Mouse (Mus musculus) hindbrain, embryonic 11.5 days (tissue): ENCODE data around the gene Clec12b. TPM values are rescaled to one million over a fixed set of nuclear protein-coding genes. Genes with fewer than 3 reads are reported as not detected.

ENCODE experiments used
- ATAC-seq: fragments of 200-750 bp; cut with Nextera tagmentation; 2 replicates; pipeline ENCODE4 v1.8.0; 2017; ENCODE audit warnings: mild to moderate bottlenecking, moderate TSS enrichment, moderate library complexity; ENCODE audit not compliant: low FRiP score
- DNase-seq: peaks from one replicate; pipeline ENCODE4 v3.0.0-alpha.2; 2015; ENCODE audit warnings: low spot score
- H3K27ac ChIP-seq: fragments of 300-500 bp; sonication (generic); 2 replicates; pipeline ENCODE4 v1.5.1; 2014; ENCODE audit warnings: mild to moderate bottlenecking, low read depth, low read length
- H3K27me3 ChIP-seq: fragments of 300-500 bp; sonication (generic); 2 replicates; pipeline ENCODE4 v1.6.1; 2014; ENCODE audit warnings: mild to moderate bottlenecking, low read length, moderate library complexity, mixed read lengths; ENCODE audit not compliant: control insufficient read depth, insufficient read depth
- H3K36me3 ChIP-seq: fragments of 300-500 bp; sonication (generic); 2 replicates; pipeline ENCODE4 v1.6.1; 2014; ENCODE audit warnings: mild to moderate bottlenecking, low read length, moderate library complexity, mixed read lengths; ENCODE audit not compliant: control insufficient read depth, insufficient read depth
- H3K4me1 ChIP-seq: fragments of 300-500 bp; sonication (generic); replicated peaks from 2 replicates; pipeline ENCODE4 v1.6.1; 2014; ENCODE audit warnings: low read length, mixed read lengths; ENCODE audit not compliant: control insufficient read depth, insufficient read depth
- H3K4me2 ChIP-seq: fragments of 300-500 bp; sonication (generic); replicated peaks from 2 replicates; pipeline ENCODE4 v1.6.1; 2014; ENCODE audit warnings: mild to moderate bottlenecking, low read depth, low read length
- H3K4me3 ChIP-seq: fragments of 300-500 bp; sonication (generic); 2 replicates; pipeline ENCODE4 v1.5.1; 2014; ENCODE audit warnings: low read depth, low read length
- H3K9ac ChIP-seq: fragments of 300-500 bp; sonication (generic); 2 replicates; pipeline ENCODE4 v1.6.1; 2014; ENCODE audit warnings: low read depth, low read length
- H3K9me3 ChIP-seq: fragments of 300-500 bp; sonication (generic); 2 replicates; pipeline ENCODE4 v1.6.1; 2016; ENCODE audit warnings: low read length; ENCODE audit not compliant: control insufficient read depth
- WGBS: fragments of 180-500 bp; shearing (Covaris S2); extraction: QIAGEN DNeasy Blood & Tissue Kit; methylation state at CpG from one replicate; pipeline ENCODE4 v1.1.7; 2014; 5-methylcytosine and 5-hydroxymethylcytosine counted together
- polyA plus RNA-seq: library from polyadenylated mRNA; unstranded; fragments of >200 nt; fragmentation: Nextera tagmentation; extraction: Ambion mirVana; gene quantifications from 2 replicates; pipeline ENCODE4 v1.2.1, GENCODE M21; 2014

Clec12b gene
- polyA plus RNA-seq, 1 experiment from 2014 or later, result not detected

DNA sequence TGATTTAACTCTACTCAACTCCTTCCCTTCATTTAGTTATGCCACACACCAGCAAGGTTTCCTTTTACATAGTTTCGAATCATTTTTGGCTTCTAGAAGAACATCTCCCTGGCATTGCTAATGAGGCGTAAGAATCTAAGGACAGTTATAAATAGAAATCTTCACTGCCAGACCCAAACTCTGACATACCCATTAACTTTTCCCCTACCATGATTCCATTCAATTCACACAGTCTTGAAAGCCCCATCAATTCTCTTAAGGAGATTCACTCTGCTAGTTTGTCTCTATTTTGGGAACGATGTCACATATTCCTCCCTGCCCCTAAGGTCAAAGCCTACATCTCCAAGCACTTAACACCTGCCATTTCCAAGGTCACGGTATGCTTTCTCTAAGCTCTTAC is 674 bp downstream of the Clec12b start:
- no peak overlapping the region for H3K9ac ChIP-seq
- H3K4me1 ChIP-seq, result no peaks in the 10 kb centered on the region
- no peak overlapping the region for H3K27ac ChIP-seq
- WGBS, result 45% methylated on average over 4 of the region's 4 CpGs
- no peaks in the 10 kb centered on the region for H3K9me3 ChIP-seq
- H3K4me2 ChIP-seq, result no peak overlapping the region
- DNase-seq (no peak), ATAC-seq (peak; percentile 20; the same call in 1 of the 2 replicates)
- H3K36me3 ChIP-seq, result no peaks in the 10 kb centered on the region
- no peaks in the 10 kb centered on the region for H3K27me3 ChIP-seq
- H3K4me3 ChIP-seq, result no peak overlapping the region

DNA sequence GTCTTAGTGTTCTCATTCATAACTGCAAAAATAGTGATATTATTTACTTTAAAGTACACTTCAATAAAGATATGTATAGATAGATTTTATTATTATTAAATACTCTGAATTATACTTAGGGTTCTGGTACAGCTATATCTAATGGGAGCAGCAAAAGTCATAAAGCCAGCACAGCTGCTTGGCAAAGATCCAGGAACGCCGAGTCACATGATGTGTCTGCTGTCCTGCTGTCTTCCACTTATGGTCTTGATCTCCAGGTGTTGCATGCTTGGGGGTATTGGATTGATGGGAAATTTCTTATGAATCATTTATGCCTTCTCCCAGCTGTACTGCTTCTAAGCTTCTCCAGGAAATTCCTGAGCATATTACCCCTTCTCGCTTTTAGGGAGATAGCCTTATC is 2.2 kb downstream of the Clec12b start:
- no peaks in the 10 kb centered on the region for H3K9me3 ChIP-seq

DNA sequence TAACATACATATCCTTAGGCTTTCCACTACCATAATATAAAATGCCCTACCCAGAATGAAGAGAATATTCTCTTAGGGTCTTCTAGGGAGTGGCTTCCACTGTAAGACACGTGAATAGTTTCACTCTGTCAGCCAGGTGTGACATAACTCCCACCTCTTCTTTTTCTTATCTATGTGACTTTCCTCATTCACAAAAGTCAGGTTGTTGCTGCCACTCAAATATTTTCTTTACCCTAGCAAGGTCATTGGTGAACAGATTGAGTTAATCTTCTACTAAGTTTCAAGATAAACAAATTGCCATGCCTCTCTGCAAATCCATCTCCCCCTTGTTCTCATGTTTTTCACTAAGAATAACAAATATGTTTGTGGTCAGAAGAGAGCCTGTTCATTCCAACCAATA is 3.9 kb downstream of the Clec12b start:
- no peaks in the 10 kb centered on the region for H3K4me1 ChIP-seq
- H3K4me2 ChIP-seq, result no peak overlapping the region
- no peak for DNase-seq
- 86% methylated on average over 1 of the region's 1 CpGs for WGBS
- no peak overlapping the region for H3K9ac ChIP-seq
- no peaks in the 10 kb centered on the region for H3K9me3 ChIP-seq
- H3K36me3 ChIP-seq, result no peaks in the 10 kb centered on the region
- no peaks in the 10 kb centered on the region for H3K27me3 ChIP-seq
- no peak overlapping the region for H3K27ac ChIP-seq
- ATAC-seq, result no peak
- no peak overlapping the region for H3K4me3 ChIP-seq

More for the DNA sequence above, 2.2 kb downstream of the Clec12b start:
- no peak overlapping the region for H3K4me2 ChIP-seq
- DNase-seq (no peak), ATAC-seq (no peak)
- no peak overlapping the region for H3K9ac ChIP-seq
- H3K4me1 ChIP-seq, result no peaks in the 10 kb centered on the region
- no peak overlapping the region for H3K27ac ChIP-seq
- H3K36me3 ChIP-seq, result no peaks in the 10 kb centered on the region
- no peaks in the 10 kb centered on the region for H3K27me3 ChIP-seq
- no peak overlapping the region for H3K4me3 ChIP-seq
- WGBS, result 94% methylated on average over 3 of the region's 3 CpGs

DNA sequence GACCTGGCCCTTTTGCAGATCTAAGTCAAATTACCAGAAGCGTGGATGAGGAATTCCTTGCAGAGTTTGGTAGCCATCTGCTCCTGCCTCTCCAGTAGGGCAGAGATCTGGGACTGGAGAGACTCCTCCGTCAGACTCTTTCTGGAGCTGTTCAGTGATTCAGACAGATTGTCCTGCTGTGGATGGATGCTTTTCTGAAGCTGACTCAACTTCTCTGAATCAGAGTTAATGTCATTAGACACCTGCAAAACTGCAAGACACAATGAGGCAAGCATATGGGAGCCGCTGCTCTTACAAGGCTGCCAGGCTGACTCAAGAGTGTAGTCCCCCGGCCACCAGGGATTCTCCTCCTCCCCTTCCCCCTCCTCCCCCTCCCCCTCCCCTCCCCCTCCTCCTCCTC is 5.2 kb downstream of the Clec12b start:
- H3K9me3 ChIP-seq, result no peaks in the 10 kb centered on the region
- DNase-seq, result no peak

DNA sequence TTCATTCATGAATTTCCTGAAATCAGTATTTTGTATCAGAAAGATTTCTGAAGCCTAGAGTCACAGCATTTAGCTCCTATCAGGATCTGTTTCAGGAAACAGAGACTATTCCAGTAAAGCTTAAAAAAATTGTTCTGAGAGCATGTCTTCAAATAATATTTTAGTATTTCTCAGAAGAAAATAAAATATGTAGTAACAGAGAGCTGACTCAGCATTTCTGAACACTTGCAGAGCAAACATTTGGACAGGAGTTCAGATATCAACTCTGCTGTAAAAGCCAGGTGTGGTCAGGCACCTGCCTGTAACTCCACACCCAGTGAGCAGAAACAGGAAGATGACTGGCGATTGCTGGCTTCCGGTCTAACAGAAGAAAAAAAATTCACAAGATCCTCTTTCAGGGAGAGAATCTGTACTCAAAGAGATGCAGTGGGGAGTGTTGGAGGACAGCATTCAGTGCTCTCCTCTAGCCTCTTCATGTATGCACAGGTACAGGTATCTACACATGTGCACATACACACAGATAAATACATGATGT is 10.7 kb downstream of the Clec12b start:
- WGBS, result 90% methylated on average over 2 of the region's 2 CpGs
- ATAC-seq, result no peak
- H3K9me3 ChIP-seq, result no peaks in the 10 kb centered on the region
- no peak overlapping the region for H3K4me3 ChIP-seq
- no peak overlapping the region for H3K4me2 ChIP-seq
- H3K36me3 ChIP-seq, result no peaks in the 10 kb centered on the region
- no peak overlapping the region for H3K27ac ChIP-seq
- DNase-seq, result no peak
- H3K4me1 ChIP-seq, result no peaks in the 10 kb centered on the region
- no peak overlapping the region for H3K9ac ChIP-seq
- no peaks in the 10 kb centered on the region for H3K27me3 ChIP-seq

More for the DNA sequence above, 5.2 kb downstream of the Clec12b start:
- Histone ChIP-seq H3K4me2 (no peak overlapping the region), H3K36me3 (no peaks in the 10 kb centered on the region), H3K9ac (no peak overlapping the region), H3K27ac (no peak overlapping the region), H3K4me1 (no peaks in the 10 kb centered on the region), H3K4me3 (no peak overlapping the region), H3K27me3 (no peaks in the 10 kb centered on the region)
- 60% methylated on average over 4 of the region's 4 CpGs for WGBS
- no peak for ATAC-seq

DNA sequence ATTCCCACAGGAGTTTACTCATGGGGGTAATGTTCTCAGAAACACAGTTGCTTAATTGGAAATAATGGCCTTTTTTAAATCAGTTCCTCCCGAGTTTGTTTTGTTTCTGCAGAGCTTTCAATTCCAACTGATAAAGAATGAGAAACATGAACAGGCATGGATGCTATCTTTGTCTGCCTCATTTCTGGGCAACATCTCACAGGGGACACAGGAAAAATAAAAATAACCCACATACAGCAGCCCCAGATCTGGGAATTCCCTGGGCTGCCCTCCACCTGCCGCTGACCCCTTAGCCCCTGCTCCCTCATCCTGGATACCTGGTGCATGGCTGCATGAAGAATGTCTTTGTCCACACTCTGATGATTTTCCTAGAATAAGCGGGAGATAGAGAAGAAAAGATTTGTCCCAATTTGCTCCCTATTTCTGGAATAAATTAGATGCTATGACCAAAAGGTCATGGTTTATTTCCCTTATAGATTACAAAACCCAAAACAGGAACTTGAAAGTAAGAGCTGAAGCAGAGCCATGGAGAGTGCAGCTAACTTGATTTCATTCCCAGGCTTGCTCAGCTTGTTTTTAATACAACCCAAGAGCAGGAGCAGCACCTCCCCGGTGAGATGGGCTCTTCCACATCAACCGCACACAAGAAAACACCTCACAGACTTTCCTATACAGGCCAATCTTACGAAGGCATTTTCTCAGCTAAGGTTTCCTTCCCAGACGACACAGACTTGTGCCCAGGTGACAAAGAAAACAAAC is 16.1 kb downstream of the Clec12b start:
- no peak overlapping the region for H3K4me3 ChIP-seq
- H3K4me1 ChIP-seq, result no peaks in the 10 kb centered on the region
- H3K9me3 ChIP-seq, result no peaks in the 10 kb centered on the region
- no peaks in the 10 kb centered on the region for H3K27me3 ChIP-seq
- 70% methylated on average over 7 of the region's 7 CpGs for WGBS
- H3K27ac ChIP-seq, result no peak overlapping the region
- ATAC-seq, result no peak
- no peaks in the 10 kb centered on the region for H3K36me3 ChIP-seq
- no peak overlapping the region for H3K9ac ChIP-seq
- H3K4me2 ChIP-seq, result no peak overlapping the region
- no peak for DNase-seq

DNA sequence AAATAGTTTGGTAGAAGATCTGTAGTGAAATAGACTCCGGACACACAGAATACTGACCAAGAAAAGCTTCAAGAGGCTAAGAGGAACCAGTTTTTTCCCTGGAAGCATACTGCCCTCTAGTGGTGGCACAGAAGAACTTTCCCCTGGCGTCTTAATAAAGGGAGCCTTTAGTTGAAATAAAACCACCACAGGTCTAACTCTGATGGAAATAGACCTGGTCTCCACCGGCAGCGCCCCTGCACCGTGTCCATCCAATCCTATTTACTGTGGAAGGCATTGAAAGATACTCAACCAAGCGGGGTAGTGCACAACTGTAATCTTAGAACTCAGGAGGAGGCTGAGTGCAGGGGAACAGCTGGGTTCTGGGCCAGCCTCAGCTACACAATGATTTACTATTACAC is 19.7 kb downstream of the Clec12b start:
- DNase-seq (peak; percentile 75), ATAC-seq (peak; percentile 68)
- H3K9me3 ChIP-seq, result no peaks in the 10 kb centered on the region
- H3K4me1 ChIP-seq, result no peaks in the 10 kb centered on the region
- 25% methylated on average over 6 of the region's 6 CpGs for WGBS
- H3K9ac ChIP-seq, result no peak overlapping the region
- H3K36me3 ChIP-seq, result no peaks in the 10 kb centered on the region
- H3K27me3 ChIP-seq, result no peaks in the 10 kb centered on the region
- H3K4me2 ChIP-seq, result no peak overlapping the region
- H3K27ac ChIP-seq, result no peak overlapping the region
- H3K4me3 ChIP-seq, result no peak overlapping the region

DNA sequence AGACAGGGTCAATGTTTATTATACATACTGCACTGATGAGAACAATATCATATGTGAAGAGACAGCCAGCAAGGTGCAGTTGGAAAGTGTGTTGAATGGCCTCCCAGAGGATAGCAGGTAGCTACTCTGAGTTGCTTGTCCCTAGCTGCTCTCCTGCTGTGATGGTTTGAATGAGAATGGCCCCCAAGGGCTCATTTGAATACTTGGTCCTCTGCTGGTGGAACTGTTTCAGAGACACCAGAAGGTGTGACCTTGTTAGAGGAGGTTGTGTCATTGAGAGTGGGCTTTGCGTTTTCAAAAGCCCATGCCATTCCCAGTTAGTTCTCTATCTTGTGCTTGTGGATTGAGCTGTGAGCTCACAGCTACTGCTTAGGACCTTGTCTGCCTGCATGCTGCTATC is 21.7 kb downstream of the Clec12b start:
- 15% methylated on average over 1 of the region's 1 CpGs for WGBS

DNA sequence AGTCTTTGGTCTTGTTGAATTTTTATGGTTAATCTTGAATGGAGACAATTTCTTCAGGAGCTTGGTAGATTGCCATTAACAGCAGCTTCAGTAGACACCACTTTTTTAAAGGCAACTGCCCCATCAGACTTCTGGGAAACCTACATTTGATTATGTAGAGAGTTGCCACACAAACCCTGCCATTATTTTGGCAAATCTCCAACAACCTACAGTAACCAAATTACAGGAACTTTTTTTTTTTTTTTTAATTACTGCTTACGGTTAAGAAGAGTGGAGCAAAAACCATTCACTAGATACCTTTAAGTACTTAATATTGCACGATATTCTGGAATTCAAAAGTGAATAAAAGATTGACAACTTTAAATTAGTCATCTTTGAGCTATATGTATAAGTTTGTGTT is 26.2 kb downstream of the Clec12b start:
- no peaks in the 10 kb centered on the region for H3K27me3 ChIP-seq
- H3K9me3 ChIP-seq, result no peaks in the 10 kb centered on the region
- no peak overlapping the region for H3K9ac ChIP-seq
- H3K27ac ChIP-seq, result no peak overlapping the region
- ATAC-seq (no peak), DNase-seq (no peak)
- H3K4me1 ChIP-seq, result no peaks in the 10 kb centered on the region
- 89% methylated on average over 2 of the region's 2 CpGs for WGBS
- H3K4me2 ChIP-seq, result no peak overlapping the region
- H3K36me3 ChIP-seq, result no peaks in the 10 kb centered on the region
- no peak overlapping the region for H3K4me3 ChIP-seq

More for the DNA sequence above, 21.7 kb downstream of the Clec12b start:
- Histone ChIP-seq H3K4me2 (no peak overlapping the region), H3K27me3 (no peaks in the 10 kb centered on the region), H3K9ac (no peak overlapping the region), H3K4me3 (no peak overlapping the region), H3K36me3 (no peaks in the 10 kb centered on the region), H3K4me1 (no peaks in the 10 kb centered on the region), H3K27ac (no peak overlapping the region), H3K9me3 (no peaks in the 10 kb centered on the region)
- ATAC-seq (no peak), DNase-seq (no peak)
